In the genomic region with DNA sequence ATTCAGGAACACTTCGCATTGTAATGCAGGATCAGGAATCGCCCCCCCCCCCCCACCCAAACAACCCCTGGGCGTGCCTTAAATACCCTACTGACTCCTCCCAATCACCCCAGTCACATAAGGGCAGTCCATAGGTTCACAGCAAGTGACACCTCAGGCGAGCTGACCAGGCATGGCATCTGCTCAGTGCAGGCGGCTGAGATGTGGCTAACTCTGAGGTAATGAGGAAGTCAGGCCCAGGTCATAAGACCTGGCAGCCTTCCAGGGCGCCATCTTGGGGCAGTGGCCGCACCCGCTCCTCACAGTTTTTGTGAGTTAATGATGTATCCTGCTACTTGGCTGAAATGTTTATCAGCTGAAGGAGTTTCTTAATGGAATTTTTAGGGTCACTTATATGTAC, we compare ENCODE assay signal across 26 mouse cellular contexts.
"Had no signal": no experiment of that assay in that cellular context is flagged by ENCODE, and none has a peak within 500 bp of the region (broad histone marks: within the 10 kb centered on the region; RNA-seq: fewer than 3 reads in every experiment).

No protein-coding gene starts in this region.

- H3K4me1 ChIP-seq: kidney, embryonic 15.5 days; limb, embryonic 12.5 days; limb, embryonic 15.5 days; lung, embryonic 15.5 days; megakaryocyte, embryonic 14.5 days; midbrain, embryonic 10.5 days; midbrain, embryonic 13.5 days; neural tube, embryonic 13.5 days; stomach, embryonic 15.5 days had no signal

- ATAC-seq: liver, postnatal 0 days; midbrain, embryonic 13.5 days; midbrain, embryonic 16.5 days had no signal

- H3K27ac ChIP-seq: kidney, embryonic 15.5 days; left cerebral cortex, adult 2 months; limb, embryonic 12.5 days; limb, embryonic 15.5 days; liver, embryonic 14.5 days; lung, embryonic 15.5 days; midbrain, embryonic 10.5 days; midbrain, embryonic 13.5 days; neural tube, embryonic 13.5 days; stomach, embryonic 15.5 days had no signal

- H3K4me3 ChIP-seq: kidney, embryonic 15.5 days; left cerebral cortex, adult 2 months; limb, embryonic 12.5 days; limb, embryonic 15.5 days; lung, embryonic 15.5 days; megakaryocyte, embryonic 14.5 days; midbrain, embryonic 10.5 days; midbrain, embryonic 13.5 days; myocyte; neural tube, embryonic 13.5 days; stomach, embryonic 15.5 days had no signal

- H3K9ac ChIP-seq: kidney, embryonic 15.5 days; limb, embryonic 12.5 days; limb, embryonic 15.5 days; liver, embryonic 14.5 days; liver, postnatal 0 days; lung, embryonic 15.5 days; midbrain, embryonic 13.5 days; neural tube, embryonic 13.5 days; stomach, embryonic 15.5 days had no signal

- H3K27me3 ChIP-seq: kidney, embryonic 15.5 days; limb, embryonic 12.5 days; limb, embryonic 15.5 days; lung, embryonic 15.5 days; megakaryocyte, embryonic 14.5 days; midbrain, embryonic 13.5 days; neural tube, embryonic 13.5 days; stomach, embryonic 15.5 days had no signal

- H3K4me2 ChIP-seq: kidney, embryonic 15.5 days; limb, embryonic 12.5 days; limb, embryonic 15.5 days; liver, embryonic 11.5 days; lung, embryonic 15.5 days; midbrain, embryonic 13.5 days; neural tube, embryonic 13.5 days; stomach, embryonic 15.5 days had no signal

- H3K36me3 ChIP-seq: kidney, embryonic 15.5 days; limb, embryonic 12.5 days; limb, embryonic 15.5 days; lung, embryonic 15.5 days; midbrain, embryonic 10.5 days; midbrain, embryonic 13.5 days; neural tube, embryonic 13.5 days; stomach, embryonic 15.5 days had no signal

- DNase-seq: kidney, adult 8-10 months; kidney, postnatal 10 days; kidney, postnatal 36 days; layer of hippocampus, postnatal 36 days; left cerebral cortex, postnatal 4 days; liver, postnatal 0 days; lung, postnatal 10 days; lung, postnatal 36 days; retina, postnatal 1 day; right cerebral cortex, postnatal 25 days; spleen, adult 18-20 months; thymus, postnatal 25 days had no signal

- H3K9me3 ChIP-seq: kidney, embryonic 15.5 days; limb, embryonic 12.5 days; limb, embryonic 15.5 days; lung, embryonic 15.5 days; midbrain, embryonic 10.5 days; midbrain, embryonic 13.5 days; neural tube, embryonic 13.5 days; stomach, embryonic 15.5 days had no signal
